10 mouse cellular contexts compared by ENCODE assay signal in genomic region chr12:12421580-12421878, GRCm38 (mm10).
DNase-seq lines count a peak whose midpoint lies in the region; ATAC-seq lines count a peak whose summit lies in the region.
"Had no signal": no experiment of that assay in that cellular context is flagged by ENCODE, and none has a peak within 500 bp of the region (broad histone marks: within the 10 kb centered on the region; RNA-seq: fewer than 3 reads in every experiment).

No protein-coding gene starts in this region.

- WGBS in heart, embryonic 15.5 days = 92% methylated on average over 8 of the region's 8 CpGs
- WGBS in embryonic facial prominence, embryonic 11.5 days = 85% methylated on average over 8 of the region's 8 CpGs
- WGBS in hindbrain, embryonic 16.5 days = 96% methylated on average over 8 of the region's 8 CpGs
- WGBS in midbrain, embryonic 12.5 days = 91% methylated on average over 8 of the region's 8 CpGs

- no peak overlapping the region for H3K4me3 ChIP-seq in heart, embryonic 15.5 days
- H3K4me3 ChIP-seq in embryonic facial prominence, embryonic 11.5 days (ENCODE audit: low read depth, low read length) = no peak overlapping the region
- no peak overlapping the region for H3K4me3 ChIP-seq in hindbrain, embryonic 16.5 days (ENCODE audit: low read length)
- H3K4me3 ChIP-seq in midbrain, embryonic 12.5 days = no peak overlapping the region
- H3K4me3 ChIP-seq: myocyte had no signal

- H3K27ac ChIP-seq in heart, embryonic 15.5 days = no peak overlapping the region
- H3K27ac ChIP-seq in embryonic facial prominence, embryonic 11.5 days (replicated peaks; ENCODE audit: low read depth, low read length) = no peak overlapping the region
- H3K27ac ChIP-seq in hindbrain, embryonic 16.5 days (ENCODE audit: low read depth, low read length) = no peak overlapping the region
- no peak overlapping the region for H3K27ac ChIP-seq in midbrain, embryonic 12.5 days (replicated peaks)
- H3K27ac ChIP-seq: limb, embryonic 15.5 days had no signal

- no peaks in the 10 kb centered on the region for H3K27me3 ChIP-seq in heart, embryonic 15.5 days
- no peaks in the 10 kb centered on the region for H3K27me3 ChIP-seq in embryonic facial prominence, embryonic 11.5 days (ENCODE audit: control insufficient read depth, insufficient read depth, low read length)
- no peaks in the 10 kb centered on the region for H3K27me3 ChIP-seq in hindbrain, embryonic 16.5 days (replicated peaks; ENCODE audit: control insufficient read depth, insufficient read depth, low read length)
- H3K27me3 ChIP-seq in midbrain, embryonic 12.5 days = peaks cover 15% of the 10 kb centered on the region

- no peak for ATAC-seq in heart, embryonic 15.5 days (replicated peaks; ENCODE audit: insufficient number of reproducible peaks, insufficient read depth, low FRiP score, low read depth)
- ATAC-seq in embryonic facial prominence, embryonic 11.5 days (replicated peaks; ENCODE audit: insufficient number of reproducible peaks, low FRiP score, low TSS enrichment, low read depth) = no peak
- no peak for ATAC-seq in hindbrain, embryonic 16.5 days
- no peak; the same call in 1 of the 2 replicates for ATAC-seq in midbrain, embryonic 12.5 days (ENCODE audit: low FRiP score, low read depth)

- peak overlapping the region; percentile 81; the same call in 1 of the 2 replicates for H3K4me2 ChIP-seq in heart, embryonic 15.5 days
- no peak overlapping the region for H3K4me2 ChIP-seq in embryonic facial prominence, embryonic 11.5 days (ENCODE audit: low read depth, low read length)
- H3K4me2 ChIP-seq in hindbrain, embryonic 16.5 days (ENCODE audit: low read length) = peak overlapping the region; percentile 80
- H3K4me2 ChIP-seq in midbrain, embryonic 12.5 days (replicated peaks) = peak overlapping the region; percentile 55

- H3K9ac ChIP-seq in heart, embryonic 15.5 days = 0 out of 2 replicates have a peak overlapping the region, but pooled peaks have one; percentile 73
- no peak overlapping the region for H3K9ac ChIP-seq in embryonic facial prominence, embryonic 11.5 days (replicated peaks; ENCODE audit: low read length)
- peak overlapping the region; percentile 81 for H3K9ac ChIP-seq in hindbrain, embryonic 16.5 days (ENCODE audit: low read depth, low read length)
- H3K9ac ChIP-seq in midbrain, embryonic 12.5 days (replicated peaks) = no peak overlapping the region

- no peaks in the 10 kb centered on the region for H3K9me3 ChIP-seq in heart, embryonic 15.5 days (replicated peaks)
- H3K9me3 ChIP-seq in embryonic facial prominence, embryonic 11.5 days (replicated peaks; ENCODE audit: control insufficient read depth, low read length) = no peaks in the 10 kb centered on the region
- H3K9me3 ChIP-seq in hindbrain, embryonic 16.5 days (ENCODE audit: control insufficient read depth, low read length) = no peaks in the 10 kb centered on the region
- H3K9me3 ChIP-seq in midbrain, embryonic 12.5 days = no peaks in the 10 kb centered on the region
- H3K9me3 ChIP-seq: limb, embryonic 15.5 days had no signal

- DNase-seq in heart, postnatal 10 days = no peak
- DNase-seq in embryonic facial prominence, embryonic 11.5 days (ENCODE audit: low spot score) = peak; percentile 7
- no peak for DNase-seq in layer of hippocampus, adult 18-20 months (ENCODE audit: low spot score in 2 of 2)
- DNase-seq in adrenal gland, postnatal 36 days = no peak
- DNase-seq in lung, postnatal 14 days = no peak

- no peaks in the 10 kb centered on the region for H3K36me3 ChIP-seq in heart, embryonic 15.5 days
- H3K36me3 ChIP-seq in embryonic facial prominence, embryonic 11.5 days (replicated peaks; ENCODE audit: control insufficient read depth, insufficient read depth, low read depth, low read length) = no peaks in the 10 kb centered on the region
- no peaks in the 10 kb centered on the region for H3K36me3 ChIP-seq in hindbrain, embryonic 16.5 days (ENCODE audit: control insufficient read depth, insufficient read depth, low read length)
- no peaks in the 10 kb centered on the region for H3K36me3 ChIP-seq in midbrain, embryonic 12.5 days
- H3K36me3 ChIP-seq: limb, embryonic 15.5 days had no signal

- peaks cover 10% of the 10 kb centered on the region for H3K4me1 ChIP-seq in heart, embryonic 15.5 days (replicated peaks)
- no peaks in the 10 kb centered on the region for H3K4me1 ChIP-seq in embryonic facial prominence, embryonic 11.5 days (ENCODE audit: control insufficient read depth, insufficient read depth, low read length)
- 0 out of 2 replicates have a peak, but pooled peaks cover 3% of the 10 kb centered on the region for H3K4me1 ChIP-seq in hindbrain, embryonic 16.5 days (ENCODE audit: control insufficient read depth, insufficient read depth, low read depth, low read length)
- H3K4me1 ChIP-seq in midbrain, embryonic 12.5 days = no peaks in the 10 kb centered on the region

- intact Hi-C loops in heart, postnatal 10 days (cut with DNase I) = loop anchor here (1.0 to 10.0 kb wide), 4 partner anchors 201 to 696 kb away; no protein-coding TSS in a partner anchor

Comparison
In these comparisons a context has a peak if more than half of its experiments do, and no peak if none do; other contexts are left out.
1. H3K9ac ChIP-seq: peak in heart, embryonic 15.5 days (single experiment) and hindbrain, embryonic 16.5 days (single experiment); none in embryonic facial prominence, embryonic 11.5 days (single experiment) and midbrain, embryonic 12.5 days (single experiment).